Mouse (Mus musculus) olfactory bulb, adult 2 months (tissue): ENCODE data around the gene Hjurp.

ENCODE experiments used
- CTCF ChIP-seq: fragments of 200-500 bp; IDR thresholded peaks from 2 replicates; pipeline ENCODE4 v1.5.1; 2012; ENCODE audit warnings: low read depth, mild to moderate bottlenecking, low read length, moderate library complexity; ENCODE audit not compliant: insufficient read depth
- POLR2A ChIP-seq: fragments of 200-500 bp; IDR thresholded peaks from 2 replicates; pipeline ENCODE4 v1.6.1; 2012; ENCODE audit warnings: mild to moderate bottlenecking, low read depth, low read length, moderate library complexity; ENCODE audit not compliant: insufficient read depth

DNA sequence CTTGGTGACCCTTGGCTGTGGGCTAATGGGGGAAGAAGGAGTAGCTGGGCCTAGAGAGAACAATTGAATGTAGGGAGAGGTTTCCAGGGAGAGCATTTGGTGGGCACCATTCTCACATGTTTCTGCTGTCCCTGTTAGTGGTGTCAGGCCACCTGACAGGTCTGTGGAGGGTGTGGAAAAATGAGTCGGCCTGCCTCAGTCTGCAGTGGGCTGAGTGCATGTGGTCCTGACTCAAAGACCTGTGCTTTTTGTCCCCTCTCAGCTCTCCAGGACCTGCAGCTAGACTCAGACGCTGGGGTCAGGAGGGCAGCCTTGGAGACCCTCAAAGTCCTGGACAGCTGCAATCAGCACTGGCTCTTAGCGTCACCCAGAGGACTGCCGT lies 17.8 kb downstream of the Hjurp start:
- TF ChIP-seq CTCF (no peak), POLR2A (no peak)
